Mouse (Mus musculus) limb, embryonic 12.5 days (tissue): ENCODE data around the gene Prr3. TPM values are rescaled to one million over a fixed set of nuclear protein-coding genes. Genes with fewer than 3 reads are reported as not detected.
A peak's percentile ranks its signal among the peaks of the same experiment; 100 is the strongest.

Experiments used
- ATAC-seq: fragments of 200-750 bp; cut with Nextera tagmentation; 2 replicates; pipeline ENCODE4 v1.8.0; 2017; ENCODE audit warnings: low read depth, moderate TSS enrichment; ENCODE audit not compliant: insufficient number of reproducible peaks, insufficient read depth, low FRiP score, low TSS enrichment
- H3K27ac ChIP-seq: fragments of 300-500 bp; sonication (generic); 2 replicates; pipeline ENCODE4 v1.5.1; 2016; ENCODE audit warnings: mild to moderate bottlenecking, moderate library complexity
- H3K27me3 ChIP-seq: fragments of 300-500 bp; sonication (generic); 2 replicates; pipeline ENCODE4 v1.6.1; 2016; ENCODE audit warnings: mild to moderate bottlenecking, moderate library complexity
- H3K36me3 ChIP-seq: fragments of 300-500 bp; sonication (generic); 2 replicates; pipeline ENCODE4 v1.6.1; 2016; ENCODE audit warnings: mild to moderate bottlenecking, moderate library complexity
- H3K4me1 ChIP-seq: fragments of 300-500 bp; sonication (generic); replicated peaks from 2 replicates; pipeline ENCODE4 v1.6.1; 2016
- H3K4me2 ChIP-seq: fragments of 300-500 bp; sonication (generic); 2 replicates; pipeline ENCODE4 v1.6.1; 2016; ENCODE audit warnings: mild to moderate bottlenecking, moderate library complexity
- H3K4me3 ChIP-seq: fragments of 300-500 bp; sonication (generic); replicated peaks from 2 replicates; pipeline ENCODE4 v1.5.1; 2016; ENCODE audit warnings: mild to moderate bottlenecking
- H3K9ac ChIP-seq: fragments of 300-500 bp; sonication (generic); replicated peaks from 2 replicates; pipeline ENCODE4 v1.6.1; 2016; ENCODE audit warnings: mild to moderate bottlenecking, moderate library complexity
- H3K9me3 ChIP-seq: fragments of 300-500 bp; sonication (generic); 2 replicates; pipeline ENCODE4 v1.6.1; 2016; ENCODE audit warnings: mild to moderate bottlenecking, moderate library complexity
- WGBS: fragments of 180-500 bp; shearing (Covaris S2); methylation state at CpG from one replicate; pipeline ENCODE4 v1.1.7; 2016; 5-methylcytosine and 5-hydroxymethylcytosine counted together
- polyA plus RNA-seq: library from polyadenylated mRNA; unstranded; fragments of >200 nt; fragmentation: Nextera tagmentation; extraction: Ambion mirVana; gene quantifications from 2 replicates; pipeline ENCODE4 v1.2.1, GENCODE M21; 2016

Gene Prr3
- polyA plus RNA-seq, 1 experiment from 2014 or later, result 39.0 TPM

- no peak overlapping the region for H3K9ac ChIP-seq
- no peaks in the 10 kb centered on the region for H3K9me3 ChIP-seq
- H3K4me1 ChIP-seq, result peaks cover 14% of the 10 kb centered on the region
- no peaks in the 10 kb centered on the region for H3K27me3 ChIP-seq
- 57% methylated on average over 12 of the region's 12 CpGs for WGBS
- no peak overlapping the region for H3K27ac ChIP-seq
- no peak overlapping the region for H3K4me3 ChIP-seq
- no peaks in the 10 kb centered on the region for H3K36me3 ChIP-seq
- ATAC-seq, result no peak
- no peak overlapping the region; the same call in 1 of the 2 replicates for H3K4me2 ChIP-seq
Observed at GRCm38 (mm10) chr17:35997713-35998510, 17.9 kb upstream of the Prr3 start.

- Histone ChIP-seq H3K9me3 (no peaks in the 10 kb centered on the region), H3K27me3 (no peaks in the 10 kb centered on the region), H3K9ac (no peak overlapping the region), H3K36me3 (no peaks in the 10 kb centered on the region), H3K4me2 (no peak overlapping the region), H3K4me3 (no peak overlapping the region), H3K4me1 (peaks cover 14% of the 10 kb centered on the region), H3K27ac (no peak overlapping the region)
- 5% methylated on average over 11 of the region's 11 CpGs for WGBS
- peak; percentile 32; the same call in 1 of the 2 replicates for ATAC-seq
Observed at GRCm38 (mm10) chr17:35996949-35997348, 16.9 kb upstream of the Prr3 start.

- H3K4me1 ChIP-seq, result peaks cover 14% of the 10 kb centered on the region
- no peak overlapping the region for H3K27ac ChIP-seq
- peak overlapping the region; percentile 60 for H3K4me3 ChIP-seq
- no peaks in the 10 kb centered on the region for H3K27me3 ChIP-seq
- peak overlapping the region; percentile 76 for H3K4me2 ChIP-seq
- 3% methylated on average over 14 of the region's 14 CpGs for WGBS
- H3K36me3 ChIP-seq, result 0 out of 2 replicates have a peak, but pooled peaks cover 1% of the 10 kb centered on the region
- ATAC-seq, result no peak
- no peaks in the 10 kb centered on the region for H3K9me3 ChIP-seq
- H3K9ac ChIP-seq, result peak overlapping the region; percentile 71
Observed at GRCm38 (mm10) chr17:35994879-35995240, 14.8 kb upstream of the Prr3 start.

- Histone ChIP-seq H3K4me3 (peak overlapping the region; percentile 60), H3K9me3 (no peaks in the 10 kb centered on the region), H3K4me2 (peak overlapping the region; percentile 76), H3K9ac (peak overlapping the region; percentile 71), H3K27ac (no peak overlapping the region), H3K36me3 (peaks cover 6% of the 10 kb centered on the region), H3K4me1 (peaks cover 14% of the 10 kb centered on the region), H3K27me3 (no peaks in the 10 kb centered on the region)
- WGBS, result 3% methylated on average over 31 of the region's 31 CpGs
- peak; percentile 59 for ATAC-seq
Observed at GRCm38 (mm10) chr17:35994175-35994878, 14.3 kb upstream of the Prr3 start.

GRCm38 (mm10) chr17:35993675-35994074 is 13.6 kb upstream of the Prr3 start:
- 8% methylated on average over 17 of the region's 17 CpGs for WGBS
- peak overlapping the region; percentile 60 for H3K4me3 ChIP-seq
- H3K36me3 ChIP-seq, result peaks cover 13% of the 10 kb centered on the region
- peak; percentile 68 for ATAC-seq
- no peak overlapping the region for H3K9ac ChIP-seq
- H3K4me1 ChIP-seq, result peaks cover 14% of the 10 kb centered on the region
- H3K4me2 ChIP-seq, result peak overlapping the region; percentile 76
- no peaks in the 10 kb centered on the region for H3K27me3 ChIP-seq
- no peaks in the 10 kb centered on the region for H3K9me3 ChIP-seq
- no peak overlapping the region for H3K27ac ChIP-seq

- no peak overlapping the region for H3K4me3 ChIP-seq
- 45% methylated on average over 10 of the region's 10 CpGs for WGBS
- H3K9ac ChIP-seq, result no peak overlapping the region
- H3K9me3 ChIP-seq, result no peaks in the 10 kb centered on the region
- peaks cover 8% of the 10 kb centered on the region for H3K4me1 ChIP-seq
- H3K36me3 ChIP-seq, result peaks cover 32% of the 10 kb centered on the region
- H3K27me3 ChIP-seq, result no peaks in the 10 kb centered on the region
- no peak overlapping the region for H3K27ac ChIP-seq
- H3K4me2 ChIP-seq, result 0 out of 2 replicates have a peak overlapping the region, but pooled peaks have one; percentile 7
- ATAC-seq, result no peak
Observed at GRCm38 (mm10) chr17:35991781-35992180, 11.7 kb upstream of the Prr3 start.

- Histone ChIP-seq H3K36me3 (peaks cover 60% of the 10 kb centered on the region), H3K27ac (no peak overlapping the region), H3K4me1 (peaks cover 22% of the 10 kb centered on the region), H3K27me3 (no peaks in the 10 kb centered on the region), H3K4me3 (no peak overlapping the region), H3K9ac (no peak overlapping the region), H3K4me2 (0 out of 2 replicates have a peak overlapping the region, but pooled peaks have one; percentile 89), H3K9me3 (no peaks in the 10 kb centered on the region)
- 91% methylated on average over 9 of the region's 9 CpGs for WGBS
- no peak for ATAC-seq
Observed at GRCm38 (mm10) chr17:35981776-35982175, 1.7 kb upstream of the Prr3 start.

GRCm38 (mm10) chr17:35980363-35980754 is 323 bp upstream of the Prr3 start:
- Histone ChIP-seq H3K4me3 (peak overlapping the region; percentile 88), H3K27me3 (no peaks in the 10 kb centered on the region), H3K36me3 (peaks cover 59% of the 10 kb centered on the region), H3K27ac (peak overlapping the region; percentile 95), H3K4me1 (peaks cover 22% of the 10 kb centered on the region), H3K9ac (peak overlapping the region; percentile 83), H3K4me2 (peak overlapping the region; percentile 89), H3K9me3 (no peaks in the 10 kb centered on the region)
- 1% methylated on average over 29 of the region's 29 CpGs for WGBS
- ATAC-seq, result peak; percentile 39; the same call in 1 of the 2 replicates

GRCm38 (mm10) chr17:35978811-35979400 is 1.1 kb downstream of the Prr3 start:
- peak; percentile 76 for ATAC-seq
- Histone ChIP-seq H3K4me2 (peak overlapping the region; percentile 89), H3K4me3 (peak overlapping the region; percentile 88), H3K9ac (peak overlapping the region; percentile 83), H3K27me3 (no peaks in the 10 kb centered on the region), H3K4me1 (peaks cover 22% of the 10 kb centered on the region), H3K36me3 (peaks cover 57% of the 10 kb centered on the region), H3K27ac (peak overlapping the region; percentile 95), H3K9me3 (no peaks in the 10 kb centered on the region)
- under 1% methylated on average over 41 of the region's 41 CpGs for WGBS

GRCm38 (mm10) chr17:35972131-35972530 is 7.9 kb downstream of the Prr3 start:
- WGBS, result 79% methylated on average over 1 of the region's 1 CpGs
- no peaks in the 10 kb centered on the region for H3K9me3 ChIP-seq
- ATAC-seq, result no peak
- H3K36me3 ChIP-seq, result peaks cover 51% of the 10 kb centered on the region
- H3K4me1 ChIP-seq, result peaks cover 17% of the 10 kb centered on the region
- no peak overlapping the region for H3K27ac ChIP-seq
- no peaks in the 10 kb centered on the region for H3K27me3 ChIP-seq
- no peak overlapping the region for H3K4me3 ChIP-seq
- H3K4me2 ChIP-seq, result no peak overlapping the region
- H3K9ac ChIP-seq, result no peak overlapping the region
